Mouse (Mus musculus) spleen, adult 12 weeks (tissue): ENCODE measurements around the gene Pax6.

Experiments used
- DNase-seq: peaks from one replicate; pipeline ENCODE4 v3.0.0; 2022; ENCODE audit warnings: low spot score

The Pax6 gene

GRCm38 (mm10) chr2:105671116-105671797 is 2.6 kb downstream of the Pax6 start:
- no peak for DNase-seq

- DNase-seq: no peak
These were observed 3.3 kb downstream of the Pax6 start for GRCm38 (mm10) chr2:105671798-105672595.

DNA sequence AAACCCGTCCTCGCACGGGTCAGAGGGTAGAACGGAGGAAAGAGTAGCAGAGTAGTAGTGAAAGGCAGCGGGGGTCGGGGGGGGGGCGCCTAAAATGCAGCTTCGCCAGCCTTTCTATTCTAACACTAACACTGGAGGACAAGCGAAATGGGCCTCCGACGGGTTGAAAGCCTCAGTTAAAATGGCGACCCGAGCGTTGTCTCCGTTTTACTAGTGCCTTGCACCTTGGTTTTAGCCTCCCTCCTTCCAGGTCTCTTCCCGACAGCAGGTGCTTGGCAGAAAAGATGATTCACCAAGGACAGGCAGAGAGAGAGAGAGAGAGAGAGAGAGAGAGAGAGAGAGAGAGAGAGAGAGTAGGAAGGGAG is 3.9 kb downstream of the Pax6 start:
- no peak for DNase-seq

DNA sequence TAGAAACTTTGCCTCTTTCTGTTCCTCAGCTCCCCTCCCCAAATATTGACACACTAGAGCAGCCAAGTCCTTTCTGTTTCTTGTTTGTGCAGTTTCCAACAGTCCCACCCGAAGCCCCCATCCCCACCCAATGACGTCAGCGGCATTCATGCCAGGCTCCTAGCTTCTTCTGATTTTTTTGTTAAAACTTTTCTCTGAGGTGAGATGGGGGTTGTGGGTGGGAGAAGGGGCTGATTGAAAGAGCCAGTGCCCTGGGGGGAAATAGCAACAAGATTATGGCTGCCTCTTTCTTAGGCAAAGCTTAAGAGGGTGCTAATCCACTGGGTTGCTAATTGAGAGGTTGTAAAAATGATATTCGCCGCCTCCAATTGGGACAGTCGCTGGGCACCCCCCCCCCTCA is 4.4 kb downstream of the Pax6 start:
- no peak for DNase-seq

DNA sequence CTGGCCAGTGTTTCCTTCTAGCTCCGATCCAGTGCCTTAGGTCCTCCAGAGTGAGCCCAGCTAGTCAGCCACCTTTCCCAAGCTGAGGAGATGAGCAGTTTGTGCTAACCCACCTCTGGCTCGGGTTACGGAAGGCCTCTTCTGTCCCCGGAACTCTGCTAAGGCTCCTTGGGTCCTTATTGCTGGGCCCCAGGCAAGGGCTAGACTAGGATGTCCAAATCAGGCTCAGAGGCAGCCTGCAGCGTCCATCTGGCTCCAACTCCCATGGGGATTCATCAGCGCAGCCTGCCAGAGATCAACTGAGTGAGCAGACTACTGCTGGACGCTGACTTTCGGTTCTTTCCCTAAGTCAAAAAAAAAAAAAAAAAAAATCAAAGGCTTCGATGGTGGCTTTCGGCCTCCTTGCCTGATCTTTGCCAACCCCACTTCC is 4.9 kb downstream of the Pax6 start:
- DNase-seq: no peak

- no peak for DNase-seq
These were observed 5.6 kb downstream of the Pax6 start for GRCm38 (mm10) chr2:105674061-105674874.

DNA sequence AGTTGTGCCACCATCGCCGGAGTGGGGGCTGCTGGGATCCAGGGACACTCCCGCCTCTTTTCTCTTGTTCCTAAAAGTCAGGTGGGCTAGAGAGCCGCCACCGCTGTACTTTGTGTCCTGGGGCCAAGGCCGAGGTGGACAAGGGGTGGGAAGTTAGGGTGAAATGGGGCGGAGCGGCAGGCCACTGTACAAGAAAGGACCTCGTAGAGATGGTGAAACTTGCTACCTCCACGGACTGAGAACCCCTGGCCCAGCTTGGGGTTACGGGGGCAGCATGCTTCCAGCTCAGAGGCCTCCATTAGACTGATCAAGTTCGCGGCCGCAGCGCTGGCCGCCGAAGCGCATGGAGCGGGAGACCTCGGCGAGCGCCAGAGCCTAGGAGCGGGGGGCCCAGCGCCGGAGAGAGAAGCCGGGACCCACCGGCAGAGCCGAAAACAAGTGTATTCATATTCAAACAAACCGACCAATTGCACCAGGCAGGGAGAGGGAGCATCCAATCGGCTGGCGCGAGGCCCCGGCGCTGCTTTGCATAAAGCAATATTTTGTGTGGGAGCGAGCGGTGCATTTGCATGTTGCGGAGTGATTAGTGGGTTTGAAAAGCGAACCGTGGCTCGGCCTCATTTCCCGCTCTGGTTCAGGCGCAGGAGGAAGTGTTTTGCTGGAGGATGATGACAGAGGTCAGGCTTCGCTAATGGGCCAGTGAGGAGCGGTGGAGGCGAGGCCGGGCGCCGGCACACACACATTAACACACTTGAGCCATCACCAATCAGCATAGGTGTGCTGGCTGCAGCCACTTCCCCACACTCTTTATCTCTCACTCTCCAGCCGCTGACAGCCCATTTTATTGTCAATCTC is 6.4 kb downstream of the Pax6 start:
- DNase-seq: no peak

- DNase-seq: no peak
These were observed 7.0 kb downstream of the Pax6 start for GRCm38 (mm10) chr2:105675730-105676079.

GRCm38 (mm10) chr2:105676080-105676908 is 7.6 kb downstream of the Pax6 start:
- no peak for DNase-seq

DNA sequence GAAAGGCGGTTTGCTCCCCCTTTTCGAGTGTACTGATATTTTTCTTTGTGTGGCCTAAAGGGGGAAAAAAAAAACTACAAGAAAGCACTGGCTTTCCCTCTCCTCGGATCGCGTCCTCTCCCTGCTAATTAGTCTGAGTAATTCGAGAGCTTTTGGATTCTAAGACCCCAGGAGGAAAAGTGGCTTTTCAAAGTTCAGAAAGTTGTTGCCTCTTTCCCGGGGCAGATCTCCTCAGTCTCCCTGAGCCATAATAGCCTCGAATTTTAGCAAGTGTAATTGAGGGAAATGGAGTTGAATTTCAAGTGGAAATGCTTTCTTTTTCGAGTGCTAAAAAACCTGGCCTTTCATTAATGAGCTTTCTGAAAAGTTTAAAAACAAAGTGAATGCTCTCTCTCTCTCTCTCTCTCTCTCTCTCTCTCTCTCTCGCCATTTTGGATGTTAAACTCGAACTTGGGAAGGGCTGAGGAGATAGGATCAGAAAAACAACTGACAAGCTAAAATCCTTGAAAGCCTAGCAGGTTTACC is 8.3 kb downstream of the Pax6 start:
- no peak for DNase-seq

DNA sequence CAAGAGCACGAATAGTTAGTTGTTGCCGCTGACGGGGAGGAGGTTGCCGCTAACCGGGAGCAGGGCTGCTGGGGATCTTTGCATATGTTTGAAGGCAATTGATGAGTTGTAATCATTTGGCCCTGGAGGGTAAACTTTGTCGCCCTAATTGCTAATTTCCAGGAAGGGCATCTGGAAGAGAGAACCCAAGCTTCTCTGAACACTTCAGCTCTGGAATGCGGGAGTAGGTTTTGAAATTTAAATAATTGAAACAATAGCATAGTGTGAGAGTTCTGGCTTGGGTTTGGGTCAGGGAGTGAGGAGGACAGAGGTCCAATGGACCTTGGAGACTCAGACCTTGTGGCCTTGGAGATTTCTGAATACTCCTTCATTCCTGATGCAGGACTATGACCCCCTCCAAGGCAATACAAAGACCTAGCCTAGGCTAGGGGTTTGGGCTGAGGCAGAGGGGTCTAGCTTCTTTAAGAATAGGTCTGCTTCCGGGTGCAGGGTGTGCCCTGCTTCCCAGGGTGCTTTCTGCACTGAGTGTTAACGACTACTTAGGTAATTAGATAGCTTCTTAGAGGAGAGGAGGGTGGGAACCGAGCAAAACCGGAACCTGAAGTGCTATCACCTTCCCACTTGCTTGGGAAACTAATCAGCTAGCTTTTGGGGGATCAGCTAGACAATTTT is 8.9 kb downstream of the Pax6 start:
- no peak for DNase-seq

GRCm38 (mm10) chr2:105678306-105678705 is 9.6 kb downstream of the Pax6 start:
- DNase-seq: no peak

- DNase-seq: no peak
These were observed 10.2 kb downstream of the Pax6 start for GRCm38 (mm10) chr2:105678880-105679321.

DNA sequence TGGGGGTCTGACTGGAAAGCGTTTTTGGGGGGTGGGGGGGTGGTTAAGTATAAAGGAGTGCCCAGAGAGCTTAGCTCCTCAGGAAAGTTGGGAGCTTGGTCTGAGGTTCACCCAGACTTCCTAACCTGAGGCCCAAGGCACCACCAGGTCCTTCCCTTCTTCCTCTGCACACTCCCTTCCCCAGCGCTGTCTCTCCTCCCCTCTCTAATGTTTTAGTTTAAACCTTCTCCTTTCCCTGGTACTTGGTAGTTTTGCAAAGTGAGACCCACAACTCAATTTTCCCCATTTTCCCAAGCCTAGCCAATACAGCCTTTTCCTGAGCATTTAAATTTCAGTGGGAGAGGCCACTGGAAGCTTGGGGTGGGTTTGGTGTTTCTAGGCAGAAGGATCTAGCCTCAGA is 10.6 kb downstream of the Pax6 start:
- no peak for DNase-seq

GRCm38 (mm10) chr2:105680146-105680998 is 11.7 kb downstream of the Pax6 start:
- DNase-seq: no peak

DNA sequence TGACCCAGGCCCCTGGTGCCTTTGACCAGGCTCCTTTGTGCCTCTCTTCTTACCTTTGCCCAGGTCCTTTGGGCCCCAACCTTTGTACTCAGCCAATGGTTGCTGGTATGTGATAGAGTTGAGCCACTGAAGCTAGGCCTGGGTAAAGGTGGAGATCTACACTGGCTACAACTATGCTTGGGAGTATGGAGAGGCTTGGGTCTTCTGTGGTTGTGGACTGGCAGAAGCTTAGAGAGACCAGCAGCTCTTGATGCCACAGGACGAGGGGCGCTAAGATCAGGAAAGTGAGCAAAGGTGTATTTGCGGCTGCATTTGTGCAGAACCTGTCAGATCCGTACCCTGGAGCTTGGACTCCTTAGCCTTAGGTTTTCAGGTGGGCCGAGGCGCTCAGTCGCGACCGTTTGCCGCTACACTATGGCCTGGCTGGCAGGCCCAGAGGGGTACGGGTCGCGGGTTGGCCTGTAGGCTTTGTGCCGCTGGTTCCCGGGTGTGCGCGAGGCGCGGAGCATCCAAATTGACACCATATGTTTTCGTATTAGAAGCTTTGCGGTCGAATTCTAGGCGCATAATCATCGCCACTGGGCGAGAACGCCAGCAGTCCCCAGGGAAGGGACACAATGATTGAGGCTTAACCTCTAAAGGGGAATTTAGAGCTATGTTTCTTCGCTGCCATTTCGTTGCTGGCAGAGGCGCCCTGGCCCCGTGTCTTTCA is 12.5 kb downstream of the Pax6 start:
- DNase-seq: no peak

DNA sequence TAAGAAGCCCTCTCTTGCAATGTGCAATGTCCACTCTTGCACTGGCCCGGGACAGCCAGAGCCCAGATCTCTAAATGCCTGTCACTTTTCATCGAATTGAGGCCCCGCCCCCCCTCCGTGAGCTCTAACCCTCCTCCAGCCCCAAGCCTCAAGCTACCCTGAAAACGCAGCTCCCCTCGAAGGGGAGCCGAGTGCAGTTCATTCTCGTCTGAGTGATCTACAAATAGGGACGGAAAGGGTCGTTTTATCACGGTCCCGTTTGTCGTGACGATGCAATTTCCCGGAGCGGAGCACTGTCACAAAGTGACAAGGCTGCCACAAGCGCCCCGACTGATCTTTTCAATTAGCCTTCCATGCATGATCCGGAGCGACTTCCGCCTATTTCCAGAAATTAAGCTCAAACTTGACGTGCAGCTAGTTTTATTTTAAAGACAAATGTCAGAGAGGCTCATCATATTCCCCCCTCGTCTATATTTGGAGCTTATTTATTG is 13.4 kb downstream of the Pax6 start:
- DNase-seq: no peak

DNA sequence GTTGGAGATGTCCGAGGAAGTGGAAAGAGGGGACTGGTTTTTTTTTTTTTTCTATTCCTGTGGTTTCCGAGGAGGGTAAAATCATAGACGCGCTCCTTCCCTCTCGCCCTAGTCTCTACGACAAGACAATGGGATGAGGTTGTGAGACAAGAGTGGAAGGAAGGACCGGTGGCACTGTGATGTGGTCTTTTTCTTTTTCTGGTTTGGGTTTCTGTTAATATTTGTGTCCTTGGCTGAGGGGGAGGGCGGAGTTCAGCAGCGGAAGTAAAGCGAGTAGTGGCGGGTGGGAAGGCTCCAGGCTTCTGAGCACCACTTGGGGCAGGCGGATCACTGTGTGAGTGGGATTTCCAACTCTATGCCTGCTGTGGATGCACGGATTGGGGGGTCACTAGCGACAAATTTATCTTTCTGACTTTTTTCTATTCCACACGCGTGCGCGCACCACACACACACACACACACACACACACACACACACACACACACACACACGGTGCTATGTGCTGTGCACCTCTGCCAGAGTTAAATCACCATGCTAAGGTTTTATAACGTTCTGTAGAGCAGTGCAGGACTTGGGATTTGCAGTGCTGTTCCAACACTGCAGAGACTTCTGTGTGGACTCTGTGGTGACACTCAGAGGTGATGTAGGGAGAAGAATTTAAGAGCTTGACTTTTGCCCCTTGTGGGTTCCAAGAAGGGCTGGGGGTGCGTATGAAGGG is 14.1 kb downstream of the Pax6 start:
- DNase-seq: no peak
